Mouse (Mus musculus) adrenal gland, postnatal 14 days (tissue): ENCODE results near the gene Dcaf15. TPM values are rescaled to one million over a fixed set of nuclear protein-coding genes. Genes with fewer than 3 reads are reported as not detected.

Experiments
- DNase-seq: peaks from one replicate; pipeline ENCODE4 v3.0.0; 2021; ENCODE audit warnings: mixed read lengths
- long read RNA-seq, 2 experiments: library from polyadenylated mRNA; stranded (forward); transcript quantifications; one replicate each; pipeline ENCODE4 v2.0.0; 2021
- total RNA-seq: library from RNA; stranded (reverse); gene quantifications from 2 replicates; pipeline ENCODE4 v1.2.3, GENCODE M21; 2021

Gene Dcaf15
- total RNA-seq: 16.5 and 21.0 TPM in 2 replicates
- long read RNA-seq, experiment 1, transcript Dcaf15-202 (13 exons, 2,199 nt): major isoform, 10 of 28 reads
- long read RNA-seq, experiment 1, partial matches to known transcripts: 9 of 28 reads
- long read RNA-seq, experiment 1, other reads (novel, unspliced or antisense): 9 of 28 reads
- long read RNA-seq, experiment 2, transcript Dcaf15-202 (13 exons, 2,199 nt): major isoform, 5 of 11 reads
- long read RNA-seq, experiment 2, partial matches to known transcripts: 5 of 11 reads
- long read RNA-seq, experiment 2, other reads (novel, unspliced or antisense): 0 of 11 reads

DNA sequence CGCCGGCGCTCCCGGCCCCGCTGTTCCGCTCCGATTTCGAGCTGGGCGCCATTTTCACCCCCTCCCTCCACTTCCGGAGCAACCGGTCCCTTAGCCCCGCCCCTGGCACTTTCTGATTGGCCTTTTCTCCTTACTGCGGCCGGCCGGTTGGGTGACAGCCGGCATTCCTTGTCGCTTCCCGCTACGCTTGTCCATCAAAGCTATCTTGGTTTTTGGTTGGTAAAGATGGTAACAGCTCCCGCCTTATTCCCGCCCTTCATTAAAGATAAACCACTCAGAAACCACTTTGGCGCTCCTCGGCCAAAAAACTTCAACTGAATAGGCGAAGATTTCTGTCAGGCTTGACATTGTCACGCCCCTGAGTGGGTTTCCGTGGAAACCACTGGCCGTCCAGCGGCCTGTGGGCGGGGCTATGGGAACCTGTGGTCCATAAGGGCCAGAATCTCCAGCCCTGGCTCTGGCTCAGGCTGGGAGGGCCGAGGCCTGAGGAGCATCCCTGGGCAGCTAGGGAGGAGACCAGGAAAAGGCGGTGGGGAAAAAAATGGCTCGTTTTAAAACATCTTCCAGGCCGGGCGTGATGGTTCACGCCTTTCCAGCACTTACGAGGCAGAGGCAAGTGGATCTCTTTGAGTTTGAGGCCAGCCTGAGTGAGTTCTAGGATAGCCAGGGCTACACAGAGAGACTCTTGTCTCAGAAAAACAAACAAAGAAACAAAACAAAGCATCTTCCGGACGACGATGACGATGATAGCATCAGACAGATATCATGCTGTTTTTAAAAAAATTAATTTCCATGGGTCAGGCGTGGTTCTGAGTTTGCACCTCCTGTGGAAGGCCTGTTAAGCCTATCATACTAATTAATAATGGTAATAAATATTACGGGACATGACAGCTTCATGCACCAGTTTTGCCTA, at the start of gene Dcaf15:
TSS of gene Dcaf15 (minus strand) at position 72 of the 913 bp plus-strand sequence.
- DNase-seq: peak; percentile 99

- DNase-seq: no peak
Observed at GRCm38 (mm10) chr8:84149181-84149580, 44.6 kb upstream of the Dcaf15 start.

GRCm38 (mm10) chr8:84148531-84148850, 43.9 kb upstream of the Dcaf15 start:
- no peak for DNase-seq

GRCm38 (mm10) chr8:84147769-84148530, 43.4 kb upstream of the Dcaf15 start, which contains the start of the genes Cc2d1a and 4930432K21Rik:
Gene Cc2d1a (minus strand): TSS chr8:84147936.
Gene 4930432K21Rik (plus strand): TSS chr8:84148025.
- peak; percentile 95 for DNase-seq

DNA sequence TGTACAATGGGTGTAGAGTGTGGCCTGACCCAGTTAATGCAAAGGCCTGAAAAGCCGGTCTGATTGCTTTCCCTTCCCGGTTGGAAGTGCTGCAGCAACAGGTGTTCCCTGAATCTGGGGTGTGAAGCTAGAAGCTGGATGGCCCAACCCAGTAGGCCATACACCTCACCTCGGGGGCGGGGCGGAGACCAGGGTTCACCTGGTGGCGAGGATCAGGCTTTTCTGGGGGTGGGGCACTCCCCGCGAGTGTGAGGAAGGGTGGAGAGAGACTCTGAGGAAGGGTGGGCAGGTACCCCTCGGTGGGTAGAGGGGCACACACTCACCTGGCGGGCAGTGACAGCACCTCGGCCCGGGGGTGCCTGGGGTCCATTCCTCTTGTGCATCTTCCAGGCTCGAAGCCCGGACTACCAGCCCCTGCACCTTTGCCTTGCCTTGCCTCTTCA, 42.8 kb upstream of the Dcaf15 start:
- no peak for DNase-seq

DNA sequence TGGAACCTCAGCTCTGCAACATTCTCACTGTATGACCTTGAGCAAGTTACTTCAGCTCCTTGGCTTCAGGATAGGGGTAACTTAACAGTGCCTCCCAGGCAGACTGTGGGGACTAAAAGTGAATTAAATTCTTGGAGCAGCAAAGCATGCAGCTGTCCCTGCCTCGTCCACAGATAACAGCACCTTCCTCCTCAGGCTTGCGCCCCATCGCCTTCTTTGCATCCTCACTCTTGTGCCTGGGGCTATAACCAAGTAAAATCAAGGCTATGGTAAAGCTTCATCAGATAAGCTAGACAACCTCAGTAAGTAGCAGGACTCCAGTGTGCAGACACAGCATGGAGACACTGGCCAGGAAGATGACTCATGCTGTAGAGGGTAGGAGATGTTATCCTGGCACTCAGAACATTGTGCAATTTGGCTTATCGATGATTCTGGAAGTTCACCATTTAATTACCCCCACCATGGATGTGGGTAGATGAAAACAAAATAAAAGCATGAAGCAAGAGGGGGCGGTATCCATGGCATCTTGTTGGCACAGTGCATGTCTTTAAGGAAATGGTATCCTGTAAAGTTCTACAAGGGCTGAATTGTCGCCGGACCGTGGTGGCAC, 40.2 kb upstream of the Dcaf15 start:
- DNase-seq: no peak

- DNase-seq: no peak
Observed at GRCm38 (mm10) chr8:84140838-84141237, 36.3 kb upstream of the Dcaf15 start.

GRCm38 (mm10) chr8:84137848-84138247, 33.3 kb upstream of the Dcaf15 start:
- no peak for DNase-seq

GRCm38 (mm10) chr8:84132225-84132624, 27.7 kb upstream of the Dcaf15 start:
- DNase-seq: no peak

- peak; percentile 43 for DNase-seq
Observed at GRCm38 (mm10) chr8:84130806-84131205, 26.2 kb upstream of the Dcaf15 start.

GRCm38 (mm10) chr8:84128277-84128676, 23.7 kb upstream of the Dcaf15 start:
- DNase-seq: no peak

DNA sequence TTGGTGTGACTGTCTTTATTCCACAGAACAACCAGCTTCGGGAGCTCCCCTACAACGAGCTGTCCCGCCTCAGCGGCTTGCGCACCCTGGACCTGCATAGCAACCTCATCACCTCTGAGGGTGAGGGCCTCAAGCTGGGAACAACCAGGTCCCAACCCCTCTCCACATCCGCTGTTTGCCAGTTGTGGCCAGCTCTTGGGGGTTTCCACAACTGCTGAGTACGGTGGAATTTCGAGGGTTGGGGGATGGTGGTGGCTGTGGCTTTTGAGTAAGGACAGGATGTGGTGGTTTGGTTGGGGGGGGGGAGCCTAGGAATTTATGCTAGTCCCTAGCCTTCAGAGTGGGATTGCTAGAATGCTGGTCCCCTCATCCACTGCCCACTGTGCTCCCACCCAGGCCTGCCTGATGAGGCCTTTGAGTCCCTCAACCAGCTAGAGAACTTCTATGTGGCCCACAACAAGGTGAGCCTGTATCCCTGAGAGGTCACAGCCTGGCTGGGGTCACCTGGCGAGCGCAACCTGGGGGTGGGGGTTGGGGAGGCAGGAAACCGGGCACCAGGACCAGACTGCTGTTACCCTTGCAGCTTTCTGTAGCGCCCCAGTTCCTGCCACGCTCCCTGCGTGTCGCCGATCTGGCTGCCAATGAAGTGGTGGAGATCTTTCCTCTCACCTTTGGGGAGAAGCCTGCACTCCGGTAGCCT, 22.8 kb upstream of the Dcaf15 start:
- no peak for DNase-seq

- no peak for DNase-seq
Observed at GRCm38 (mm10) chr8:84126742-84127141, 22.2 kb upstream of the Dcaf15 start.

GRCm38 (mm10) chr8:84125656-84126055, 21.1 kb upstream of the Dcaf15 start, which contains the start of gene Podnl1:
Gene Podnl1 (plus strand): TSS chr8:84125989.
- peak; percentile 76 for DNase-seq

GRCm38 (mm10) chr8:84122151-84122550, 17.6 kb upstream of the Dcaf15 start:
- no peak for DNase-seq

GRCm38 (mm10) chr8:84115646-84116045, 11.1 kb upstream of the Dcaf15 start:
- DNase-seq: no peak

DNA sequence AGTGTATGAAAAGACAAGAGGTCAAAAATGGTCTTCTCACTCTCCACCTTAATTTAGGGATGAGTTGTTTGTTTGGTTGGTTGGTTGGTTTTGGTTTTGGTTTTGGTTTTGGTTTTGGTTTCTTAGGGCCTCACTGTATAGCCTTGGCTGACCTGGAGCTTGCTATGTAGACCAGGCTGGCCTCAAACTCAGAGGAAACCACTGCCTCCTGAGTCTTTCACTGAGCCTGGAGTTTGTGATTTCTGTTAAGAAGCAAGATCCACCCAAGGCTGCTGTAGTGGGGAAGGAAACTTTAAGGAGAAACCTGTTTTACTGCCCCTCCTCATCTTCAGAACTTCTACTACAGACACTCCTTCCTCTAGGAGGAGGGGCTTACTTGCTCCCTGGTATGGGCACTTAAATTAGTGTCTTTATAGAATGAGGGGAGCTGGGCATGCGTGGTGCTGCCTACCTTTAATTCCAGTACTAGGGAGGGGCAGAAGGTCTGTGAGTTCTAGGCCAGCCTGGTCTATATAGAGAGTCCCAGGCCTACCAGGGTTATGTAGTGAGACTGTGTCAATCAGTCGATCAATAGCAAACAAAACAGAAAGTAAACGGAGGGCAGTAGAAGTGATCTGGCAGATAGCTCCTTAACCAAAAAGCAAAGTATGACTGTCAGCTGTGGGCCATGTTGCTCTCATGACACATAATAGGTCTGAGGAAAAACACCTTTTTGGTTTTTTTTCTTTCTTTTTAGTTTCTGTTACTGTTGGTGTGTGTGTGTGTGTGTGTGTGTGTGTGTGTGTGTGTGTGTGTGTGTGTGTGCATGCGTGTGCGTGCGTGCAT, 1.9 kb upstream of the Dcaf15 start:
- no peak for DNase-seq

DNA sequence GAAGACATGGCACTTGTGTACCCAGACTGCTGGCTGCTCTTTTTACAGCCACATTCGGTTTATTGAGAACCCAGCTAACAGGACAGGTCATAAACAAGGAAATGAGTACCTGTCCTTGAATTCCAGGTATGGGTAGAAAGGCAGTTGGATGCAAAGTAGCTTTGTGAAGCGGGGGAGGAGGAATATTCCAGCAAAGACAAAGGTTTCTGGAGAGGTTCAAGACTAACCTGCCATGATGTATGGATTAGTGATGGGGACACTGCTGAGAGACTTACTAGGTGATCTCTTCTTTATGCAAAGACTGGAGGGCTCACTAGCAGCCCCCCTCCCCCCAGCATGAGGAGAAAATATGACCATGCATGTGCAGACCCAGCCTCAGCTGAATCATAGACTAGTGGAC, 1.1 kb upstream of the Dcaf15 start:
- no peak for DNase-seq

GRCm38 (mm10) chr8:84104221-84104620, 347 bp downstream of the Dcaf15 start:
- DNase-seq: peak; percentile 74

DNA sequence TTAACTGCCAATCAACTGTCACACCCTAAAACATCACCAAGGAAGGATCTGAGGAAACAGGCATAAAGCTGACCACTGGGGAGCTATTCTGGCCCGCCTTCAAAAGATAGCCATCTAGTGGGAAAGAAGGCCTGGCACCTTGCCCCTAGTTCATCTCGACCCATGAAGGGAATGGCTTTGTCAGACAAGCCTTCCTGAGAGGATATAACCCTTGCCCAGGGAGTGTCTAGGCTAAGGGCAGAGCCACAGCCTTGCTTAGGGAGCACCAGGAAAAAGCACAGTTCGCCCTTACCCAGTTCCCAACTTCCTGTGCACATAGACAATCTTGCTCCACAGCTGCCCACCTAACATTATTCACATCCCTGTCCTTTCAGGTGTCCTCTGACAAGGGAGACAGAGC, 967 bp downstream of the Dcaf15 start:
- peak; percentile 60 for DNase-seq
